Mouse (Mus musculus) brown adipose tissue, adult 24 weeks (tissue): Measurements from ENCODE around the gene Nme7. TPM values are rescaled to one million over a fixed set of nuclear protein-coding genes. Genes with fewer than 3 reads are reported as not detected.

Source experiments
- H3K27ac ChIP-seq: fragments of 200-500 bp; replicated peaks from 2 replicates; pipeline ENCODE4 v1.5.1; 2012; ENCODE audit warnings: low read depth, mild to moderate bottlenecking, low read length
- H3K4me1 ChIP-seq: fragments of 200-500 bp; 2 replicates; pipeline ENCODE4 v1.6.1; 2012; ENCODE audit warnings: low read length, mixed read lengths; ENCODE audit not compliant: control insufficient read depth, insufficient read depth, insufficient read length
- H3K4me3 ChIP-seq: fragments of 200-500 bp; 2 replicates; pipeline ENCODE4 v1.5.1; 2012; ENCODE audit warnings: low read depth, mild to moderate bottlenecking, low read length, moderate library complexity; ENCODE audit not compliant: insufficient read depth
- polyA plus RNA-seq: library from polyadenylated mRNA; stranded (reverse); fragments of >200 nt; gene quantifications from 2 replicates; pipeline ENCODE4 v1.2.4, GENCODE M21; 2012; ENCODE audit not compliant: missing spikeins, insufficient read depth, insufficient read length

The Nme7 gene
- polyA plus RNA-seq: 16.1 and 20.5 TPM in 2 replicates

- Histone ChIP-seq H3K4me1 (0 out of 2 replicates have a peak, but pooled peaks cover 2% of the 10 kb centered on the region), H3K4me3 (no peak within 1 kb of the TSS), H3K27ac (no peak within 1 kb of the TSS)
Observed at GRCm38 (mm10) chr1:164303821-164304220, at the start of gene Nme7. Gene Nme7, plus strand, starts transcription at chr1:164304121.

DNA sequence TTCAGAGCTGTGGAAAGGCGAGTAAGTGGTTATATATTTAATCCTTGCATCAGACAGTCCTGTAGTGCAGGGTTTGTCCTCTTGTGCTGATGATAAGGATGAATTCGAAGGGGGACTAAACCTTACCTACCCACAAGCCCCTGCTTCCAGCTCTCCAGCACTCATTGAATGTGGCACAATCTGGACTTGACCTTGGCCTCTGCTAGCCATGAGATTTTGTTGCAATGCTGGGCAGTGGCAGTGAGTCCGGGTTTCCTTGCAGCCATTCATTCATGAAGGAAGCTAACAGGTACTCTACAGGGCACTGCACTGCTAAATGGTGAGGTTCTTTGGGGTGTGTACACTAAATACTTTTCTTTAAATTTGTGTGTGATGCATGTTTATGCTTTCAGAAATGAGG, 49.1 kb upstream of the Nme7 start:
- H3K27ac ChIP-seq: no peak overlapping the region
- no peaks in the 10 kb centered on the region for H3K4me1 ChIP-seq

DNA sequence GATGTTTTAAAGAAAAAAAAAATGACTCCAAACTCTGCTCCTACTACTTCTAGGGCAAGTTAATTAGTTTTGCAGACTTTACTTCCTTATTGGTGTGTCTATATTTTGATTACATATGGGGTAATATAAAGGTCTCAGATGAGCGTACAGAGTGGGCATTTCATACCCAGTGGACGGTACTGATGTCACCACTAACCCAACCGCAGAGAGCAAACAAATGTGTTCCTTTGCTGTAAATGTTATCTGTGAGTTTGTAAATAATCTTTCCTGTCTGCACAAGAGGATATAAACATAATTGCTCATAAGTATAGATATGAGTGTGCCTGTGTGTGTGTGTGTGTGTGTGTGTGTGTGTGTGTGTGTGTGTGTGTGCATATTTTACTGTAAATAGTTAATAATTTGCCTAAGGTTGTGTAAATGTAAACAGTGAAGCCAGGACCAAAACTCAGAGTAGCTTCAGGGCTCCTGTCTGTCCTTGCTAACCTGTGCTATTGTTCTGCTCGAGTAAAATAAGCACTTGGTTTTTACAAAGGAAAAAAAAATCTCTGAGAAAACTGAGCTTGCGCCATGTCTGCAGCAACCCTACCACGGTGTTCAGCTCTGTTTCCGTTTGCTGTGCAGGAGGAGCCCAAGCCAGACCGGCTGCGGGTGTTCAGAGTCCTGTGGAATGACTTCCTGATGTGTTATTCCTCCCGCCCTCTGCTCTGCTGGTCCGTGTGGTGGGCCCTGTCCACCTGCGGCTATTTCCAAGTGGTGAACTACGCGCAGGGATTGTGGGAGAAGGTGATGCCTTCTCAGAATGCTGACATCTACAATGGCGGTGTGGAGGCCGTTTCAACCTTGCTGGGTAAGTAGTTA, 43.5 kb upstream of the Nme7 start:
- no peak overlapping the region for H3K4me3 ChIP-seq
- no peak overlapping the region for H3K27ac ChIP-seq
- no peaks in the 10 kb centered on the region for H3K4me1 ChIP-seq

More for the DNA sequence above, 49.1 kb upstream of the Nme7 start:
- no peak overlapping the region for H3K4me3 ChIP-seq

DNA sequence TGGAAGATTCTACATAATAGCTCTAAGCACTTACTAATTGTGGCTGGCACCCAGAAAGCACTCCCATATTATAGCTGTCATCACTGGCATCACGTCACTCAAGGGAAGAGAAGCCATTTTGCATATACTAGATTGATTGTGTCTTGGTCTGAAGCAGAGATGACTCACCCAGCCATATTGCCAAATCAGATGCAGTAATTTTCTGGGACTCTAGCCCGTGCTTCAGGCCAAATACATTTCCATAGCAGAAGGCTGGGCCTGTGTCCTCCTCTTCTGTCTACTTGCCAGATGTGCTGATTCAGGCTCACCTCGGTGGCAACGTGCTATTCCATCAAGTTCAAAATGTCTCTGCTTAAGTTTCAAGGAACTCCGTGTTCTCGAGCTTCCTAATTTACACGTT, 42.4 kb upstream of the Nme7 start:
- H3K27ac ChIP-seq: no peak overlapping the region
- H3K4me1 ChIP-seq: no peaks in the 10 kb centered on the region
- H3K4me3 ChIP-seq: no peak overlapping the region

DNA sequence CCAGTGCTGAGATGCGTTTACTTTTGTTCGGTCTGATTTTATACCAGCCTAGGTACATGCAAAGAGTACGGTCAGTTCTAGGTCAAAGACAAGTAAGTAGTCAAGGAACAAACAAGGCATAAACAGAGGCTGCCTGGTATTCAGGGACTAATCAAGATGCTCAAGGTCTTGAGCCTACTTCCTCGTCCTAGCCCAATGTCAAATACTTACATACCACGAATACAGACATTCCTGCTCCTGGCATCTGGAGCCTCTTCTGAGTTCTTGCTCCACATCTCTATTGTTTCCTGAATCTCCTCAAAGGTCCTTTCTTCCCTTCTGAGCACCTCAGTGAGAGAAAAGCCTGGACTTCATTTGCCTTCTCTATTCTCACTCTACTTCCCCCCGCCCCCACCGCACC, 33.0 kb upstream of the Nme7 start:
- Histone ChIP-seq H3K4me1 (no peaks in the 10 kb centered on the region), H3K27ac (no peak overlapping the region), H3K4me3 (no peak overlapping the region)

DNA sequence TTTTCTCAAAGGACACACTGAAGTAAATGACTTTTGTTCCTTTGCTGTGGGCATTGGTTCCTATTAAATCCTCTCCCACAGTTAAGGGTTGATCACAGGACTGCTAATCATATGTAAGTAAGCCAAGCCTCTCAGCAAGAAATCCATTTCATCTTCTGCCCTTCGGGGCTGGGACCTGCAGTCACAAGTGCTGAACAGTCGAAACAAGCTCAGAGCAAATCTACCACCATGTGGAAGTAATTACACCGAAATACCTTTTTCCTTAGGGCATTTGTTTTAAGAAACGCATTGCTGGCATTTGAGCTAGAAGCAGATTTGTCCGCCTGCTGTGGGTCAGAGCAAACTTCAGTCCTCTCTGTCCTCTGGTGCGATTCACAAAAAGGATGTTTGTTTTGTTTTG, 30.3 kb upstream of the Nme7 start:
- H3K27ac ChIP-seq: no peak overlapping the region
- H3K4me1 ChIP-seq: no peaks in the 10 kb centered on the region
- no peak overlapping the region for H3K4me3 ChIP-seq

DNA sequence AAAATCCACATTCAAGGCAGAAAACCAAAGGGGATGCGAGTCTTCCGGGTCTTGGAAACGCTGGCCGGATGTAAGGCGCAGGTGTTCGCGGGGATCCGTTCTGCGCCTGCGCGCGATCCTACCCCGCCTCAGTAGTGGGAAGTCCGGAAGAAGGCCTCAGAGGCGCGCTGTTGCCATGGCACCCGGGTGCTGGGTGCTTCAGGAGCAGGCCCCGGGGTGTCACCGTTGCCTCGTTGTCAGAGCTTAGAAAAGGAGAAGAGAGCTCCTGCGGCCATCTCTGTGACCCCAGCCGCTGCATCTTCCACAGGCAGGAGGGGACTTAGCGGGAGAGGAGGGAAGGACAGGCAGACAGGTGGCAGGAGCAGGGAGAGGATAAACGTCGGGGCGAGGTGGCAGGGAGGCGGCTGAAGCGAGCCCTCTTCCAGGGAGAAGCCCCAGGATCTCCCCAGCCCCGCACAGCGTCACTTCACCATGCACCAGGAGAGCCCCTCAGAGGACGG, 28.4 kb upstream of the Nme7 start, which contains the start of gene Ccdc181:
Gene Ccdc181 (plus strand): TSS at position 131 of the 500 bp plus-strand sequence.
- H3K27ac ChIP-seq: no peak within 1 kb of the TSS
- no peaks in the 10 kb centered on the region for H3K4me1 ChIP-seq

GRCm38 (mm10) chr1:164276552-164276951, 27.4 kb upstream of the Nme7 start:
- no peak overlapping the region for H3K27ac ChIP-seq
- no peaks in the 10 kb centered on the region for H3K4me1 ChIP-seq
- H3K4me3 ChIP-seq: no peak overlapping the region

More for the DNA sequence above, 28.4 kb upstream of the Nme7 start, which contains the start of gene Ccdc181:
- peak within 1 kb of the TSS; percentile 80 for H3K4me3 ChIP-seq

GRCm38 (mm10) chr1:164279332-164279731, 24.6 kb upstream of the Nme7 start:
- Histone ChIP-seq H3K4me1 (no peaks in the 10 kb centered on the region), H3K4me3 (no peak overlapping the region), H3K27ac (no peak overlapping the region)

DNA sequence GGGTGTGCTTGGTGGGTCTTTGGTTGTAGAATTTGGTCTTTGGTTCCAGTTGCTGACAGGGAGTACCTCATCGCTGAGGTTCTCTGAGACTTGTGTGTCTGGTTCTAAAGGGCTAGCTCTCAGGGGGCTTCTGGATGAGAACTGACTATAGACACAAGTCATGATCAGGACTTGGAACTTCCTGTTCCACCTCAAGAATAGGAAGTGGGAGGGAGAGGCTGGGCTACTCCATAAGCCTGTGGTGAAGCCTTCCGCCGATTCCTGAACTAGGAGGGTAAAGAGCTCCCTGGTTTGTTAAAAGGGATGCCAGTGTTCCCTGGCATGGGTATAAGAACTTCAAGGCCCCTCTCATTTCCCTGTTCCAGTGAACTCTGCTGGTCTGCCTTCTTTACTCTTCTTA, 19.9 kb upstream of the Nme7 start:
- no peak overlapping the region for H3K27ac ChIP-seq
- no peak overlapping the region for H3K4me3 ChIP-seq
- no peaks in the 10 kb centered on the region for H3K4me1 ChIP-seq

DNA sequence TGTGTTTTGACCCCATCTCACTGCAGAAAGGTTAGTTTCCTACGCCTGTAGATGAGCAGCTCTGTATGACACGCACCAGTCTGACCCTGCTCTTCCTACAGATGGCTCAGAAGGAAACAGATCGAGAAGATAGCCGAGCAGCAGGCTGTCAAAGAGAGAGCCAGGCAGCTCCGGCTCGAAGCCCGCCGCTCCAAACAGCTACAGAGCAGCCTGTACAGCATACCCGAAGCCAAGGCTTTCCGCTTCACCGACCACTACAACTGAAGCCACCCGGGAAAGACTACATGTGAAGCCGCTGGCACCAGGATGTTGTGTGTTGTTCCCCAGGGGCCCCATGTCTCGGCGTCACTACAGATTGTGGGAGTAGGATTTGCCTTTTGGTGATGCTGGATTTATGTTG, 16.5 kb upstream of the Nme7 start:
- no peak overlapping the region for H3K27ac ChIP-seq
- H3K4me1 ChIP-seq: no peaks in the 10 kb centered on the region
- no peak overlapping the region for H3K4me3 ChIP-seq

DNA sequence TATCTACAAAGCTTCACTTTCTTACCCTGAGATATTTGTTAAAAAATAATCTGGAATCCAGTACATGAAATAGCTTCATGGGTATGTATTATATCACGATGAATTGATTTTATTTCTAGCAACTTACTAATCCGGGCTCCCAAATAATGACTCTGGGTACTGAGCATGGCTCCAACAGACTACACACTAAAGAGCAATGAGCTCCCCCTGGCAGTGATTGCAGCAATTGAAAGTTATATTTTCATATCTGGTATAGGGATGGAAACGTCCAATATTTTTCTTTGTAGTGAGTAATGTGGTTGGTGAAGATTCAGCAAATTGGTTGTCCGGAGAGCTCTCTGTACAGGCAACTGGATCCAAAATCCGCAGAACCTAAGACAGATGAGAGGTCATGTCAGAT, 11.9 kb upstream of the Nme7 start:
- H3K27ac ChIP-seq: no peak overlapping the region
- H3K4me3 ChIP-seq: no peak overlapping the region
- no peaks in the 10 kb centered on the region for H3K4me1 ChIP-seq

DNA sequence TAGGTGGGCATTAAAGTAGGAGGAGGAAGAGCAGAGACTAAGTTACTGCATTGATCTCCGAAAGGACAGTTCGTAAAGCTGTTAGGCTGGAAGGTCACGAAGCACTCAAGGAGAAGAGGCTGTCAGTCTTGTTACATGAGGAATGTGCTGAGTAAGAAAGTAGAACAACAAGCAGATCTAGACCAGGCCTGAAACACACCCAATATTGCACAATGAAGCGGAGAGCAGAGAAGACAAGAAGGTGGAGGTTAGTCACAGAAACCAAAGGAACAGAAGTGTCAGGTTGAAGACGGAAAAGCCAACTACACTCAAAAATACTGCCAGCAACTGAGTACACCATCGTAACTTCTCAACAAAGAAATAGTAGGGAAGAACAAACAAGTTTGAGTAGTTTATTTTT, 9.8 kb upstream of the Nme7 start:
- no peak overlapping the region for H3K4me3 ChIP-seq
- H3K27ac ChIP-seq: no peak overlapping the region
- no peaks in the 10 kb centered on the region for H3K4me1 ChIP-seq

DNA sequence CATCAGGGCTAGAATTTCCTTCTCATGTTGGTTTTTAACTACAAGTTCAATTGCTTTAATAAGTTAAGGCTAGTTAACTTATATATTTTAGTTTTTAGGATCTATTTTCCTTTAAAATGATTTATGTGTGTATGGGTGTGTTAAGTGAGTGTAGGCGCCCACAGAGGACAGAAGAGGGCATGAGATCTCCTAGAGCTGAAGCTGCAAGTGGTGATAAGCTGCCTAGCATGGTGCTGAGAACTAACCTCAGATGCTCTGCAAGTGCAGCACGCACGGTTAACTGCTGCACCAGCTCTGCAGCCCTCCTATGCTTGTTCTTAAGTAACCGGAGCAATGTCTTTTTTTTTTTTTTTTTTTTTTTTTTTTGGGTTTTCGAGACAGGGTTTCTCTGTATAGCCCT, 7.4 kb upstream of the Nme7 start:
- Histone ChIP-seq H3K27ac (no peak overlapping the region), H3K4me1 (no peaks in the 10 kb centered on the region), H3K4me3 (no peak overlapping the region)

GRCm38 (mm10) chr1:164301949-164302348, 2.0 kb upstream of the Nme7 start:
- H3K4me3 ChIP-seq: no peak overlapping the region
- H3K27ac ChIP-seq: no peak overlapping the region
- H3K4me1 ChIP-seq: no peaks in the 10 kb centered on the region
